Mouse (Mus musculus): ENCODE results near the gene Dab1. TPM values are rescaled to one million over a fixed set of nuclear protein-coding genes. Genes with fewer than 3 reads are reported as not detected.

Dab1 gene
- polyA plus RNA-seq, 1 experiment from 2014 or later, result 11.2 TPM

- Histone ChIP-seq H3K4me3 (replicated peaks) (no peak overlapping the region), H3K27me3 (replicated peaks) (no peaks in the 10 kb centered on the region), H3K27ac (no peak overlapping the region), H3K9me3 (no peaks in the 10 kb centered on the region), H3K36me3 (no peaks in the 10 kb centered on the region), H3K4me2 (no peak overlapping the region), H3K9ac (no peak overlapping the region), H3K4me1 (no peaks in the 10 kb centered on the region)
- ATAC-seq (ENCODE audit: insufficient read depth, low FRiP score, low read depth), result no peak
- WGBS, result 85% methylated on average over 5 of the region's 5 CpGs
Measured at GRCm38 (mm10) chr4:104779460-104779859, 1160.3 kb downstream of the Dab1 start.

GRCm38 (mm10) chr4:104781441-104781840 is 1162.3 kb downstream of the Dab1 start:
- no peak overlapping the region for H3K27ac ChIP-seq
- no peaks in the 10 kb centered on the region for H3K4me1 ChIP-seq
- no peak overlapping the region for H3K4me2 ChIP-seq
- H3K36me3 ChIP-seq, result no peaks in the 10 kb centered on the region
- no peak for ATAC-seq (ENCODE audit: insufficient read depth, low FRiP score, low read depth)
- 85% methylated on average over 3 of the region's 3 CpGs for WGBS
- H3K27me3 ChIP-seq (replicated peaks), result no peaks in the 10 kb centered on the region
- H3K9ac ChIP-seq, result no peak overlapping the region
- H3K4me3 ChIP-seq (replicated peaks), result no peak overlapping the region
- no peaks in the 10 kb centered on the region for H3K9me3 ChIP-seq

- no peak overlapping the region for H3K4me3 ChIP-seq (replicated peaks)
- H3K27ac ChIP-seq, result no peak overlapping the region
- no peaks in the 10 kb centered on the region for H3K9me3 ChIP-seq
- no peaks in the 10 kb centered on the region for H3K27me3 ChIP-seq (replicated peaks)
- 75% methylated on average over 4 of the region's 4 CpGs for WGBS
- no peak overlapping the region for H3K4me2 ChIP-seq
- no peaks in the 10 kb centered on the region for H3K4me1 ChIP-seq
- H3K9ac ChIP-seq, result no peak overlapping the region
- no peak for ATAC-seq (ENCODE audit: insufficient read depth, low FRiP score, low read depth)
- no peaks in the 10 kb centered on the region for H3K36me3 ChIP-seq
Measured at GRCm38 (mm10) chr4:104782346-104782745, 1163.2 kb downstream of the Dab1 start.

GRCm38 (mm10) chr4:104792111-104792510 is 1173.0 kb downstream of the Dab1 start:
- H3K4me3 ChIP-seq (replicated peaks), result no peak overlapping the region
- no peak overlapping the region for H3K4me2 ChIP-seq
- no peaks in the 10 kb centered on the region for H3K27me3 ChIP-seq (replicated peaks)
- 75% methylated on average over 4 of the region's 4 CpGs for WGBS
- H3K27ac ChIP-seq, result no peak overlapping the region
- H3K9me3 ChIP-seq, result no peaks in the 10 kb centered on the region
- ATAC-seq (ENCODE audit: insufficient read depth, low FRiP score, low read depth), result no peak
- no peaks in the 10 kb centered on the region for H3K36me3 ChIP-seq
- H3K4me1 ChIP-seq, result no peaks in the 10 kb centered on the region
- H3K9ac ChIP-seq, result no peak overlapping the region
